Mouse (Mus musculus) adrenal gland, adult 8-10 months (tissue): ENCODE data around the gene Dars. TPM values are rescaled to one million over a fixed set of nuclear protein-coding genes. Genes with fewer than 3 reads are reported as not detected.

Experiments
- DNase-seq: peaks from one replicate; pipeline ENCODE4 v3.0.0; 2022
- total RNA-seq, 4 experiments: library from RNA; stranded (reverse); gene quantifications; 2 replicates each; pipeline ENCODE4 v1.2.4; 2022

Dars gene
- total RNA-seq, 4 experiments from 2014 or later: 92.5 to 99.9 (median 97.6) TPM

DNA sequence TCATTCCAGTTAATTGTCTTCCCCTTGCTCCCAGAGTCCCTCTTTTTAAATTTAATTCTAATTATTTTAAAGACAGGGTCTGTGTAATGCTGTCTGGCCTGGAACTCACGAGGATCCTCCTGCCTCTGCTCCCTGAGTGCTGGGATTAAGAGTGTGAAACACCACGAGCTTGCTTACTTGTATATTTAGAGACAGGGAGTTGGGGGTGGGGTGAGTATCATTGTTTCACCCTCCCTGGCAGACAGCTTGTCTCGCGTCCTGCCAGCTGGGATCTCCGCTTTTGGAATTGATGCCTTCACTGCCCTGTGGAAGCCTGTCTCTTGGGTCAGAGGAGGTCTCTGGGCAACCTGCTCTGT, 343 bp upstream of the Dars start:
- DNase-seq: peak; percentile 15

DNA sequence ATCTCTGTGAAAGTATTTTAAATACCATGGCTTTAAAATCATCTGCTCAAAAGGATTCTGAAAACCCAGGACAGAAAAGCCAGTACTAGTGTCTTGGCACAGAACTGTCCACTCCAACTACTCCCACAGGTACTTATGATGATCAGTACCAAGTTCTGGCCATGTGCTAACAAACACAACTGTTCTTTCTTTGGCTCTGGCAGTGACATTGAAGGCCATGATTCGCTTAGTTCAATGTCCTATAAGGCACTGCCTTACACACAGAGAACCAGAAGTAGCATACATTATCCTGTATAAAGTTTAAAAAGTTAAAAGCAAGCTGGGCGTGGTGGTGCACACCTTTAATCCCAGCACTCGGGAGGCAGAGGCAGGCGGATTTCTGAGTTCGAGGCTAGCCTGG, 6.0 kb downstream of the Dars start:
- no peak for DNase-seq

- DNase-seq: no peak
Observed at GRCm38 (mm10) chr1:128406846-128407245, 10.3 kb downstream of the Dars start.

GRCm38 (mm10) chr1:128405675-128406074, 11.5 kb downstream of the Dars start:
- DNase-seq: no peak

- DNase-seq: no peak
Observed at GRCm38 (mm10) chr1:128405041-128405481, 12.1 kb downstream of the Dars start.

DNA sequence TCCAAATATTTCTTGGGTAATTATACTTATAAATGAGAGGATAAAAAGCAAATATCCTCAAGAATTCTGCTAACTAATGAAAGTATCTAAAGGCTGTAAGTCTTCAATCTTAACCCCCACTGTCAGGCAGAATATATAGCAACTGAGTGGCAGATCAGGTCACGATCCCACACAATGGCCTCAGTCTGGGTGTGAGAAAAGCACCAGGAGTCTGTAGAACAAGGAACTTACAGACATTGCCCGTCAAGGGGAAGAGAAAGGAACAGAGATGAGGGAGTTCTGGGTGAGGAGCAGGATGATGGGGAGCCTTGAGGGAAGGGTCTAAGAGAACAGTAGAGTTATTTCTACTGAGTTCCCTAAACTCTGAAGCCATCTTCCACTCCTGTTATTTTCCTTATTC, 16.2 kb downstream of the Dars start:
- no peak for DNase-seq

- DNase-seq: no peak
Observed at GRCm38 (mm10) chr1:128399941-128400915, 16.9 kb downstream of the Dars start.

- DNase-seq: no peak
Observed at GRCm38 (mm10) chr1:128398738-128399445, 18.3 kb downstream of the Dars start.

DNA sequence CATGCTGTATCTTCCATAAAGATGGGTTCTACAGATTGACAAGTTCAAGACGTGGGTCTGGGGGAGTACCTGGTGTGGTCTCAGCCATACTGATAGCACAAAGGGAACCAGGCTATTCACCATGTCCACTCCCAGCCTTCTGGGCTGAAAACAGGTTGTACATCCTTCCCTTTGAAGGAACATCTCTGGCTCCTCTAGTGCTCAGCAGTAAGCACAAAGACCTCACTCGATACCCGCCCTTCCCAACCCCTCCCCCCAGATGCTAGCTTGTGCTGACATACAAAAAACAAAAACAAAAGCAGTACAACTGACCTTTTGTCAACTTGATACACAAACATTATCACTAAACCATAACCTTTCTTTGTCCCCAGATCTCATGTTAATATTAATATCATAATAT, 22.5 kb downstream of the Dars start:
- DNase-seq: no peak

- no peak for DNase-seq
Observed at GRCm38 (mm10) chr1:128392382-128392781, 24.8 kb downstream of the Dars start.

- DNase-seq: no peak
Observed at GRCm38 (mm10) chr1:128386487-128386886, 30.7 kb downstream of the Dars start.

DNA sequence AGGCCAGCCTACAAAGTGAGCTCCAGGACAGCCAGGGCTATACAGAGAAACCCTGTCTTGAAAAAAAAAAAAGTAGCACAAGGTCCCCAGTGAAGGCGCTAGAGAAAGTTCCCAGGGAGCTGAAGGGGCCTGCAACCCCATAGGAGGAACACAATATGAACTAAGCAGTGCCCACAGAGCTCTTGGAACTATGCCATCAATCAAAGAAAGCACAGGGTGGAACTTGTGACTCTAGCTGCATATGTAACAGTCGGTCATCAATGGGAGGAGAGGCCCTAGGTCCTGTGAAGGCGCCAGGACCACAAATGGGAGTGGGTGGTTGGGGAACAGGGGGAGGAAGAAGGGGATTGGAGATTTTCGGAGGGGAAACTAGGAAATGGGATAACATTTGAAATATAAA, 40.3 kb downstream of the Dars start:
- DNase-seq: no peak

GRCm38 (mm10) chr1:128372143-128372860, 44.9 kb downstream of the Dars start:
- no peak for DNase-seq

DNA sequence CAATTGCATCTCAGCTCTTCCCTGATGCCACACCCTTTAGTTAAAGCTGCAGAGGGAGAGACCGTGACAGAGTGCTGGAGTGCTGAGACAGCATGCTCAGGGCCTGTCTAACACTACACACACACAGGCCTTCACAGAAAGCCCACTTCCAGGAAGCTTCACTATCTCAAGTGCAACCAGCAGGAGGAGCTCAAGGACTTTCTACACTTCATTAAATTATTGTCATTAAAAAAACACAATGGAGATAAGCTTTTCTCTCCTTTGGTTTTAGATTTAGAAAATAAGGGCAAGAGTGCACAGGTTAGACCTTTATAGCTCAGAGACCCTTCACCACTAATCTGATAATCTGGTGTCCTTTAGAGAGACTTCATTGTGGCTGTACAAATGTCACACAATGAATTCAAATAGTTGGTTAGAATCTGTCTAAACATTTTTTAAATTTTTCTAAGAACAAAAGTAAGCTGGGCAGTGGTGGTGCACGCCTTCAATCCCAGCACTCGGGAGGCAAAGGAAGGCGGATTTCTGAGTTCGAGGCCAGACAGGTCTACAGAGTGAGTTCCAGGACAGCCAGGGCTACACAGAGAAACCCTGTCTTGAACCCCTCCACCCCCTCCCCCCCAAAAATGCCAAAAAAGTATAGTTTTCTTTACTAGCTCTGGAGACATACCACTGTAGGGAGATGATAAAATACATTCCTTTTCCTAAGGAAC, 48.3 kb downstream of the Dars start:
- no peak for DNase-seq

DNA sequence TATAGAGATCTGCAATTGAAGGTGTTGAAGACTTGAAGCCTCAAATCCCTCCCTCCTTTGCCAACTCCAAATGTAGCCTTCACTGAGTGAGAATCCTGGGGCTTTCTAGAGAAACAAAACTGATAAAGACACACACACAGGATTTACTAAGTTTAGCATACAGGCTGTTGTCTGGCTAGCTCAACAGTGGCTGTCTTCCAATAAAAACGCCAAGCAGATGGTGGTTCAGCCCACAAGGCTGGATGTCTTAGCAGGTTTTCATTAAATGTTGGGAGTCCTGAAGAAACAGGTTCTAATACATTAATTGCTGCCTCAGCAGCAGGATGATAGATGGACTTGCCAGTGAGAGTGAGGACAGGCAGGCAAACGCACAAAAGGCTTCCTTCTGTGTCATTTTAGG, 56.6 kb downstream of the Dars start:
- no peak for DNase-seq

- peak; percentile 91 for DNase-seq
Observed at GRCm38 (mm10) chr1:128359554-128360376, 57.4 kb downstream of the Dars start, which contains the start of gene Mcm6. TSS of gene Mcm6 (minus strand) at chr1:128359664.

DNA sequence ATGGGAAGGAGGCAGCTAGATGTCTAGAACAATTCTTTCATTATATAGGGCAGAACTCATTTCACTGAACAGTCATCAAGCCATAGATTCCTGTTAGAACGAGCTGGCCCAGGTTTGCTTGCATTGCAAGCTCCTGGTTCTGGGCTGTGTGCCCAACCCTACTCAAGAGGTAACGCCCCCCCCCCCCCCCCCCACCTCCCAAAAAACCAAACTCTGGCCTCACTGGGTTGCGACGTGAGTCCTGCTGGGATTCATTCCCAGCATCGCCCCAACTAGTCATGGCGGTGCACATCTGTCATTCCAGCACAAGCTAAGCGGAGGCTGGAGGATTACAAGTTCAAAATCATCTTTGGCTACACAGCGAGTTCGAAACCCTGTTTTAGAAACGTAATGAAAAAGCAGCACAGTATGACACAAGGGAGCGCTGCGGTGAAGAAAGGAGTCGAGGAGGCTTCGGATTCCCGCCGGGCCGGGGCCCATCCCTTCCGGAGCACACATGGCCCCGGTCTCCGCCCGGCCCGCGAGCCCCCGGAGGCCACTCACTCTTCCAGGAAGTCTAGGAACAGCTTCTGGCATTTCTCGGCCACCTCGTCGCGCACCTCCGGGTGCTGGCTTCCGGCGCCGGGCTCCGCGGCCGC, 58.1 kb downstream of the Dars start:
- DNase-seq: no peak

DNA sequence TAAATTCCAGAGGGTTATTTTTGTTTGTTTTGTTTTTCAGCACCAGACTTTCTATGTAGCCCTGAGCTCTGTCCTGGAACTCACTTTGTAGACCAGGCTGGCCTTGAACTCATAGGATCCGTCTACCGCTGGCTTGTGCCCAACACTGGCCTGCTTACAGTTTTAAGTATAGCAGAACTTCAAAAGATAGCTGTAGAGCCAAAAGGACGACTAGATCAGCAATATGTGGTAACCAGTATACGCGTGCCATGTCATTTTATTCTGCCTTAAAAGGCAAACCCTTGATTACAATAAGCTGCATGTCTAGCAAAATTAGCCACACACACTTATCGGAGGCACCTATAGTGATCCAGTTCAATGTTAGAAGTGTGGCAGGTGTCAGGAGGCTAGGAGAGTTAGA, 58.9 kb downstream of the Dars start:
- peak; percentile 45 for DNase-seq

DNA sequence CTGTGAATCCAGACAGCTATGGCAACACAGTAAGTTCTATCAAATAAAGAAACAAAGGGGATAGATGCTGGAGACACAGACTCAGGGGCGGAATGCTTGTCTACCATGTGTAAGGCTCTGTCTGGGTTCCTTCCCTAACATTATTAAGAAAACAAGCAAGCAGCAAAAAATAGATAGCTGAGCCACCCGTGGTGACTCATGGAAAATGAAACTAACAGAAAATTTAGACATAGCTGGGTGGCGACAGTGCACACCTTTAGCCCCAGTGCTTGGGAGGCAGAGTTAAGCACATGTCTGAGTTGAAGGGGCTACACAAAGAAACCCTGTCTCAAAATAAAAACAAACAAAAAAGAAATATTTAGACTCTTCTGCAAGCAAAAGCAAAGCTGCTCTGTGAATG, 59.7 kb downstream of the Dars start:
- DNase-seq: no peak

- DNase-seq: no peak
Observed at GRCm38 (mm10) chr1:128353092-128353491, 64.1 kb downstream of the Dars start.

DNA sequence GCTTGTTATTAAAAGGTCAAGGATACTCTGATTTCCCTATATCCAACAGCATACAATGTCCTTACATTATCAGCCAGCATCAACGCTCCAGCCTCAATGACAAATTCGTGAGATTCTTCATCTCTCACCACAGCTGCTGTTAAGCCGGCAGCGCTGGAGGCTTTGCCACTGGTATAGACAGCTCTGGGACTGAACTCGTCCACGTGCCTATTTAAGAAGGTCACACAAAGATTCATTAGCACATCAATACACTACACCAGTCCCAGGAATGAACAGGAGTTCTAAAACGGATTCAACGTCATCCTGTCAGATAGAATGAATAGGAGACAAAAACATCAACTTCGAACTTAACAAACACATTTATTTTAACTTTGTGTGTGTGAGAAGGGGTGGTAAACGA, 72.9 kb downstream of the Dars start:
- DNase-seq: no peak
